Mouse (Mus musculus) cerebellum, postnatal 14 days (tissue): ENCODE measurements around the gene Ccdc50.

Experiments
- DNase-seq, 2 experiments: peaks; one replicate each; pipeline ENCODE4 v3.0.0; 2021; ENCODE audit warnings: mixed read lengths in 2 of 2

The Ccdc50 gene

GRCm38 (mm10) chr16:27388761-27389451, at the start of gene Ccdc50:
TSS of gene Ccdc50 (plus strand) at chr16:27388869.
- peak; percentile 82 to 85 for DNase-seq

DNA sequence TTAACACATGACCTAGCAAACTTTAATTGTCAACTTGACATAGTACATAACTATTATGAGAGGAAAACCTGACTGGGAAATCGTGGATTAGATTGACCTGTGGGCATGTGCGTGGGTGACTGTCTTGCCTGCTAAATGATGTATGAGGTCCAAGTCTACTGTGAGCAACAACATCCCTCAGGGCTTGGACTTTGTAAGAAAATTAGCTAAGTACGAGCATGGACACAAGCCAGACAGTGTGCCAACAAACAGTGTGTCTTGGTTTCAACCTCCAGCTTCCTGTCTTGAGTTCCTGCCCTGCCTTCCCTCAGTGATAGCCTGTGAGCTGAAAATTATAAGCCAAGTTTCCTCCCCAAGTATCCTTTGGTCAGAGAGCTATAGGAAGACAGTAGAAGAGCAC, 41.1 kb upstream of the Ccdc50 start:
- DNase-seq = no peak

GRCm38 (mm10) chr16:27348359-27348758, 40.3 kb upstream of the Ccdc50 start:
- no peak for DNase-seq

- no peak for DNase-seq
Measured at GRCm38 (mm10) chr16:27349235-27349634, 39.4 kb upstream of the Ccdc50 start.

DNA sequence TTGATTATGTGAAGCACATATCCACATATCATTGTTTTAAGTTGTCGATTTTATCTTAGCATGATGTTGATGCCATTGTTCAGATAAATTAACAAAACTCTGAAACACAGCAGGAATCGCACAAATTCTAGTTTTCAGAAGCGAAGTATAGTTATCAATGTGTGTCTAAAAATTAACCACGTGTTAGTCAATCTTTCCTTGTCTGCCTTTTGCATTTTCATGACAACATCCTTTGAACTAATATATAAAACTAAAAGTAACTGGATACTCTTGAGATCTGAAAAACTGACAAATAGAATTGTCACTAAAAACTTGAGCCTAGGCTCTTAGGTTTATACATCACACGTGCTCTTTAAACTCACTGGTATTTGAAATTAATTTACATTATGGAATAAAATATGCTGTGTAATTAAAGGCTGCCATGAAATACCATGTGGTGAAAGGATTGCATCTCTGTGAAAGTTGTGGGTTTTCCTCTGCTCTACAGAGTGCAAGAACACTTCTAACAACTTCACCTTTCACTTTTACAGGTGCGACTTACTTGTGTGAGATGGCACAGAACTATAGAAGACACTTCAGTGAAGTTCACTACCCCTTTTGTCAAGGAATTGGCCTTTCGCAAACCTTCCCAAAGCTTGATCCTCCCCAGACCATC, 38.7 kb upstream of the Ccdc50 start:
- DNase-seq = no peak

- no peak for DNase-seq
Measured at GRCm38 (mm10) chr16:27354464-27354863, 34.2 kb upstream of the Ccdc50 start.

DNA sequence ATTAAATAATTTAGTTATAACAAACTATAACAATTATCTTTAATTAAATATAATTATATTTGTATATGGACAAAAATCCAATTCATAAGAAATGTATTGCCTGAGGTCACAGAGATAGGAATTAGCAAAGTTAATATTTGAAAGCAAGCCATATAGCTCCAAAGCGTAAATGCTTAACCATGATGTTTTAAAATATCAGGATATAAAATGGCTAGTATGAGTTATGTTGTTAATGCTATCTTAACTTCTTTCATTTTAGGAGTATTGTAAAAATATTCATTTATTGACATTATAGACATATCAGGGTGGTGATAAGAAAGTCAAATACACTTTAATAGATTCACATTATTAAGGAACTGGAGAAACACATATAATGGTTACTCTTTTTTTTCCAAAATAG, 28.6 kb upstream of the Ccdc50 start:
- no peak for DNase-seq

GRCm38 (mm10) chr16:27370191-27370590, 18.5 kb upstream of the Ccdc50 start, which contains the start of gene Uts2b:
TSS of gene Uts2b (minus strand) at chr16:27370239.
- DNase-seq = no peak

GRCm38 (mm10) chr16:27370700-27371099, 18.0 kb upstream of the Ccdc50 start:
- no peak for DNase-seq

DNA sequence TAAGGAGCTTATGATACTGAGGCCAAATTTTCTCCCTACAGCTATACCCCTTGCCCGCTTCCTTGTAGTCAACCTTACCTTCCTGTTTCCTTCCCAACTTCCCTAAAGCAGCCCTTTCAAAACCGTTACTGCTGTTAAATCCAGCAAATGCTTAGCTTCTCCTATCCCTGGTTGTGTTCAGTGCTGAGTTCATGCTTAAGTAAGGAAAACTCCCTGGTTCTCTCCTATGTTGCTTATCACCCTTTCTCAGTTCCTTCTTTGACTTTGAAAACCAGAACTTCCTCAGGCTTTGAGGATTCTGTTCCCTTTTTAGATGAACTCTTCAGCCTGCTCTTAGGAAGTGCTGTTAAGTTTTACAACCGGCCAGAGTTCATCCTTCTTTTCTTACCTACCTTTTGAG, 14.5 kb upstream of the Ccdc50 start:
- DNase-seq = no peak

DNA sequence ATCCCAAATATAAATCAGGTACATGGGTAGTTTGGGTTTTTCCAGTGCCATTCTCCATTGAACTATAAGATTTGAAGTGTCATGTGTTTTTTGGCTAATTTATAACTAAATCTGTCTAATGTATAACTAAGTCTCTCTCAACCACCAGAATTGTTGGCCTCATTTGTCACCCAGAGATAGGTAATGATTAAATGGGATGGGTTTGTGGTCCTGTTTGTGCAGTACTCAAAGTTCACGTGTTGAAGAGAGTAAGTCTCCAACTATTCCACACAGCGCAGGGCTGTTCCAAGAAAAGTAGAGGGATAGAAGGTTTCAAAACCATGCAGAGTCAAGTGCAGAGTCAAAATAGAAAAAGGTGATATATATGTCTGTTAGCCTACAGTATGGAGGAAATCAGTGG, 13.4 kb upstream of the Ccdc50 start:
- no peak for DNase-seq

- no peak for DNase-seq
Measured at GRCm38 (mm10) chr16:27376556-27376955, 12.1 kb upstream of the Ccdc50 start.

DNA sequence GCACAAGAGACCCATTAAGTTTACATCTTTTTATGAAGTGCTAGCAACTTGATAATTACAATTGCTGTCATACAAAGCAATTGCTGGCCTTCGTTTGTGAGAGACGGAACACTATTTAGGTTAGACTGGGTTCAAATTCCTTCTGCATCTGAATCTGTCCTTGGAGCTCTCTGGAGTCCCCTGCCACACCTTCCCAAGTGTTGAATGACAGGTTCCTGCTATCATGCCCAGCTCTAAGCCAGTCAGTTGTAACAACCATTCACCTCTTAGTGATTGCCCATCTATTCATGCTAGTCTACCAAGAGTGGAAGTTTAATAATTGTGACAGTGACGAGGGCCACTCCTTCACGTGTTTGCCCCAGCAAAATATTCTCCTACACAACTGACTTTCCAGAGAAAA, 6.5 kb upstream of the Ccdc50 start:
- no peak for DNase-seq

- peak in 1 of 2 experiments; percentile 42 for DNase-seq
Measured at GRCm38 (mm10) chr16:27384893-27385603, 3.6 kb upstream of the Ccdc50 start.

DNA sequence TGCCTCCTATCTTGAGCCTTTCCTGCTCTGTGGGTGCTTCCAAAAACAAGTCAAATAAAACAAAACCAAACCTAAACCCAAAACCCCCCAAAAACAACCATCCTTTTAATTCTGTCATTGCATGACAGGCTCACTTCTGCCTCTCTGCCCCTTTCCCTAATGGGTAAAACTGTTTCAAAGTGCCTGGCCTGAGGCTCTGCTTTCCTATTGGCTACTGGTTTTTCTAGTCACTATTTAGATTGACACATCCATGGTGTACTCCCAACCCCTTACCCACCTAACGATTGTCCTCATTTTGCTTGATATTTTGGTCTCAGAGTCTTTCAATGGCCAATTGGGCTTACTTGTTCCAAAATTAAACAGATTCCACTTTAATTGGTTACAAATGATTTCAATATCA, 3.0 kb upstream of the Ccdc50 start:
- no peak for DNase-seq

DNA sequence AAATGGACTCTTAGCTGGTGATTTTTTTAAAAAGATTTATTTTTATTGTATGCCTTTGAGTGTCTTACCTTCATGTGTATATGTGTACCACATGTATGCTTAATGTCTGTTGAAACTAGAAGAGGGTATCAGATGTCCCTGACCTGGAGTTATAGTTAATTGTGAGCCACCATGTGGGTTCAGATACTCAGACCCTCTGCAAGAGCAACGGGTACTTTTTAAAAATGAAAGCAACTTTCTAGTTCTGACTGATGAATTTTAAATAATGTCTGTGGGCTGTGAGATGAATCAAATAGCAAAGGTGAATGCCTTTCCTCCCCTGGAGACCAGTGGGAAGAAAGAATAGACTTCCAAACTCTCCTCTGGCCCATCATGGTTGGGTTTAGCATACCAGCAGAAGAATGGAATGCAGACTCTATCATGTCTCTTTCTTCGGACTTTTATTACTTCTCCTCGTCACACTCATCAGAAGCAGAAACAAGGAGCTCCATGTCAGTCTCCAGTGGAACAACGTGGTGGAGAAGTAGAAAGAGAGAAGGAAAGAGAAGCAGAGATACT, 1.7 kb upstream of the Ccdc50 start:
- DNase-seq = no peak

GRCm38 (mm10) chr16:27387634-27388611, 746 bp upstream of the Ccdc50 start:
- DNase-seq = peak in 1 of 2 experiments; percentile 30

GRCm38 (mm10) chr16:27389534-27390282, 1.0 kb downstream of the Ccdc50 start:
- DNase-seq = peak; percentile 37 to 40

GRCm38 (mm10) chr16:27390306-27390705, 1.6 kb downstream of the Ccdc50 start:
- no peak for DNase-seq

- DNase-seq = no peak
Measured at GRCm38 (mm10) chr16:27391845-27392244, 3.2 kb downstream of the Ccdc50 start.

- no peak for DNase-seq
Measured at GRCm38 (mm10) chr16:27395251-27396037, 6.8 kb downstream of the Ccdc50 start.
